Mouse (Mus musculus) embryonic facial prominence, embryonic 13.5 days (tissue): ENCODE data around the gene Plscr3. TPM values are rescaled to one million over a fixed set of nuclear protein-coding genes. Genes with fewer than 3 reads are reported as not detected.

Source experiments
- ATAC-seq: fragments of 200-750 bp; cut with Nextera tagmentation; 2 replicates; pipeline ENCODE4 v1.8.0; 2017; ENCODE audit warnings: low read depth; ENCODE audit not compliant: insufficient number of reproducible peaks, insufficient read depth, low FRiP score, low TSS enrichment
- H3K27ac ChIP-seq: fragments of 300-500 bp; sonication (generic); 2 replicates; pipeline ENCODE4 v1.5.1; 2015; ENCODE audit warnings: moderate library complexity, mild to moderate bottlenecking, inconsistent platforms
- H3K27me3 ChIP-seq: fragments of 300-500 bp; sonication (generic); 2 replicates; pipeline ENCODE4 v1.6.1; 2015; ENCODE audit warnings: mild to moderate bottlenecking, inconsistent platforms
- H3K36me3 ChIP-seq: fragments of 300-500 bp; sonication (generic); 2 replicates; pipeline ENCODE4 v1.6.1; 2015; ENCODE audit warnings: mild to moderate bottlenecking, inconsistent platforms
- H3K4me1 ChIP-seq: fragments of 300-500 bp; sonication (generic); 2 replicates; pipeline ENCODE4 v1.6.1; 2015; ENCODE audit warnings: inconsistent platforms
- H3K4me2 ChIP-seq: fragments of 300-500 bp; sonication (generic); 2 replicates; pipeline ENCODE4 v1.6.1; 2015; ENCODE audit warnings: moderate library complexity, mild to moderate bottlenecking, inconsistent platforms
- H3K4me3 ChIP-seq: fragments of 300-500 bp; sonication (generic); 2 replicates; pipeline ENCODE4 v1.5.1; 2015; ENCODE audit warnings: mild to moderate bottlenecking, inconsistent platforms
- H3K9ac ChIP-seq: fragments of 300-500 bp; sonication (generic); 2 replicates; pipeline ENCODE4 v1.6.1; 2015; ENCODE audit warnings: mild to moderate bottlenecking, inconsistent platforms
- H3K9me3 ChIP-seq: fragments of 300-500 bp; sonication (generic); 2 replicates; pipeline ENCODE4 v1.6.1; 2016; ENCODE audit warnings: inconsistent platforms
- WGBS: fragments of 180-500 bp; shearing (Covaris S2); methylation state at CpG from one replicate; pipeline ENCODE4 v1.1.7; 2015; ENCODE audit warnings: mixed read lengths; 5-methylcytosine and 5-hydroxymethylcytosine counted together
- polyA plus RNA-seq: library from polyadenylated mRNA; unstranded; fragments of >200 nt; fragmentation: Nextera tagmentation; extraction: Ambion mirVana; gene quantifications from 2 replicates; pipeline ENCODE4 v1.2.1, GENCODE M21; 2015

Gene Plscr3
- polyA plus RNA-seq, 1 experiment from 2014 or later: 154 TPM

GRCm38 (mm10) chr11:69870289-69871069 is 24.3 kb downstream of the Plscr3 start:
- Histone ChIP-seq H3K9ac (no peak overlapping the region), H3K4me1 (peaks cover 3% of the 10 kb centered on the region), H3K36me3 (no peaks in the 10 kb centered on the region), H3K27me3 (no peaks in the 10 kb centered on the region), H3K27ac (no peak overlapping the region), H3K9me3 (no peaks in the 10 kb centered on the region), H3K4me2 (no peak overlapping the region), H3K4me3 (no peak overlapping the region)
- no peak for ATAC-seq
- WGBS: 79% methylated on average over 2 of the region's 2 CpGs

- Histone ChIP-seq H3K4me2 (no peak overlapping the region), H3K27me3 (no peaks in the 10 kb centered on the region), H3K4me3 (no peak overlapping the region), H3K9me3 (no peaks in the 10 kb centered on the region), H3K9ac (no peak overlapping the region), H3K36me3 (no peaks in the 10 kb centered on the region), H3K4me1 (peaks cover 17% of the 10 kb centered on the region), H3K27ac (no peak overlapping the region)
- 86% methylated on average over 7 of the region's 7 CpGs for WGBS
- no peak for ATAC-seq
Measured at GRCm38 (mm10) chr11:69871822-69872221, 25.6 kb downstream of the Plscr3 start.

GRCm38 (mm10) chr11:69872451-69872850 is 26.3 kb downstream of the Plscr3 start:
- Histone ChIP-seq H3K4me2 (no peak overlapping the region), H3K9me3 (no peaks in the 10 kb centered on the region), H3K9ac (no peak overlapping the region), H3K36me3 (no peaks in the 10 kb centered on the region), H3K27ac (no peak overlapping the region), H3K4me1 (peaks cover 23% of the 10 kb centered on the region), H3K27me3 (no peaks in the 10 kb centered on the region), H3K4me3 (no peak overlapping the region)
- no peak for ATAC-seq
- 90% methylated on average over 4 of the region's 4 CpGs for WGBS

GRCm38 (mm10) chr11:69876186-69876585 is 30.0 kb downstream of the Plscr3 start:
- 35% methylated on average over 7 of the region's 7 CpGs for WGBS
- Histone ChIP-seq H3K9ac (0 out of 2 replicates have a peak overlapping the region, but pooled peaks have one; percentile 46), H3K4me1 (peaks cover 57% of the 10 kb centered on the region), H3K4me3 (peak overlapping the region; percentile 23), H3K9me3 (no peaks in the 10 kb centered on the region), H3K27ac (peak overlapping the region; percentile 91), H3K36me3 (no peaks in the 10 kb centered on the region), H3K27me3 (no peaks in the 10 kb centered on the region), H3K4me2 (peak overlapping the region; percentile 49)
- peak; percentile 32; the same call in 1 of the 2 replicates for ATAC-seq

GRCm38 (mm10) chr11:69876867-69877266 is 30.7 kb downstream of the Plscr3 start:
- Histone ChIP-seq H3K9me3 (no peaks in the 10 kb centered on the region), H3K9ac (peak overlapping the region; percentile 49), H3K4me1 (peaks cover 62% of the 10 kb centered on the region), H3K27me3 (no peaks in the 10 kb centered on the region), H3K27ac (peak overlapping the region; percentile 91), H3K4me3 (peak overlapping the region; percentile 23), H3K4me2 (peak overlapping the region; percentile 49), H3K36me3 (no peaks in the 10 kb centered on the region)
- ATAC-seq: peak; percentile 16; the same call in 1 of the 2 replicates
- 2% methylated on average over 12 of the region's 12 CpGs for WGBS

GRCm38 (mm10) chr11:69877878-69878277 is 31.7 kb downstream of the Plscr3 start, which contains the start of gene Tmem95:
Gene Tmem95, minus strand, starts transcription at chr11:69878018.
- peak within 1 kb of the TSS; percentile 23 for H3K4me3 ChIP-seq
- peak within 1 kb of the TSS; percentile 91 for H3K27ac ChIP-seq
- H3K4me2 ChIP-seq: peak within 1 kb of the TSS; percentile 88
- no peaks in the 10 kb centered on the region for H3K27me3 ChIP-seq
- H3K9ac ChIP-seq: peak within 1 kb of the TSS; percentile 49
- no peaks in the 10 kb centered on the region for H3K9me3 ChIP-seq
- ATAC-seq: no peak
- WGBS: 80% methylated on average over 11 of the region's 11 CpGs
- no peaks in the 10 kb centered on the region for H3K36me3 ChIP-seq
- H3K4me1 ChIP-seq: peaks cover 62% of the 10 kb centered on the region

GRCm38 (mm10) chr11:69878399-69878798 is 32.2 kb downstream of the Plscr3 start:
- 74% methylated on average over 3 of the region's 3 CpGs for WGBS
- Histone ChIP-seq H3K9me3 (no peaks in the 10 kb centered on the region), H3K4me1 (peaks cover 62% of the 10 kb centered on the region), H3K9ac (0 out of 2 replicates have a peak overlapping the region, but pooled peaks have one; percentile 27), H3K27ac (0 out of 2 replicates have a peak overlapping the region, but pooled peaks have one; percentile 14), H3K4me3 (no peak overlapping the region), H3K4me2 (peak overlapping the region; percentile 88), H3K36me3 (no peaks in the 10 kb centered on the region), H3K27me3 (no peaks in the 10 kb centered on the region)
- no peak for ATAC-seq

- Histone ChIP-seq H3K4me1 (peaks cover 62% of the 10 kb centered on the region), H3K4me2 (peak overlapping the region; percentile 88), H3K4me3 (0 out of 2 replicates have a peak overlapping the region, but pooled peaks have one; percentile 56), H3K27ac (0 out of 2 replicates have a peak overlapping the region, but pooled peaks have one; percentile 14), H3K9me3 (no peaks in the 10 kb centered on the region), H3K9ac (peak overlapping the region; percentile 77; the same call in 1 of the 2 replicates), H3K27me3 (no peaks in the 10 kb centered on the region), H3K36me3 (no peaks in the 10 kb centered on the region)
- 87% methylated on average over 6 of the region's 6 CpGs for WGBS
- ATAC-seq: no peak
Measured at GRCm38 (mm10) chr11:69878952-69879351, 32.8 kb downstream of the Plscr3 start.

GRCm38 (mm10) chr11:69879711-69880110 is 33.5 kb downstream of the Plscr3 start:
- 49% methylated on average over 15 of the region's 15 CpGs for WGBS
- H3K4me1 ChIP-seq: peaks cover 62% of the 10 kb centered on the region
- H3K4me2 ChIP-seq: peak overlapping the region; percentile 88
- H3K27ac ChIP-seq: peak overlapping the region; percentile 93; the same call in 1 of the 2 replicates
- peak overlapping the region; percentile 56 for H3K4me3 ChIP-seq
- H3K36me3 ChIP-seq: no peaks in the 10 kb centered on the region
- no peak for ATAC-seq
- peak overlapping the region; percentile 77 for H3K9ac ChIP-seq
- no peaks in the 10 kb centered on the region for H3K9me3 ChIP-seq
- no peaks in the 10 kb centered on the region for H3K27me3 ChIP-seq

GRCm38 (mm10) chr11:69880506-69880852 is 34.3 kb downstream of the Plscr3 start:
- H3K9ac ChIP-seq: peak overlapping the region; percentile 77
- H3K4me2 ChIP-seq: peak overlapping the region; percentile 88
- H3K4me3 ChIP-seq: peak overlapping the region; percentile 56
- 0 out of 2 replicates have a peak, but pooled peaks have one; percentile 0 for ATAC-seq
- WGBS: under 1% methylated on average over 18 of the region's 18 CpGs
- H3K27me3 ChIP-seq: no peaks in the 10 kb centered on the region
- no peaks in the 10 kb centered on the region for H3K36me3 ChIP-seq
- H3K27ac ChIP-seq: peak overlapping the region; percentile 93
- H3K4me1 ChIP-seq: peaks cover 58% of the 10 kb centered on the region
- no peaks in the 10 kb centered on the region for H3K9me3 ChIP-seq

GRCm38 (mm10) chr11:69880853-69881603 is 34.9 kb downstream of the Plscr3 start, which contains the start of gene Kctd11:
Gene Kctd11, minus strand, starts transcription at chr11:69881406.
- ATAC-seq: peak; percentile 61
- no peaks in the 10 kb centered on the region for H3K27me3 ChIP-seq
- H3K36me3 ChIP-seq: no peaks in the 10 kb centered on the region
- peak within 1 kb of the TSS; percentile 77 for H3K9ac ChIP-seq
- H3K9me3 ChIP-seq: no peaks in the 10 kb centered on the region
- peak within 1 kb of the TSS; percentile 93 for H3K27ac ChIP-seq
- H3K4me2 ChIP-seq: peak within 1 kb of the TSS; percentile 88
- H3K4me3 ChIP-seq: peak within 1 kb of the TSS; percentile 56
- peaks cover 53% of the 10 kb centered on the region for H3K4me1 ChIP-seq
- WGBS: under 1% methylated on average over 46 of the region's 46 CpGs
